In the genomic region with DNA sequence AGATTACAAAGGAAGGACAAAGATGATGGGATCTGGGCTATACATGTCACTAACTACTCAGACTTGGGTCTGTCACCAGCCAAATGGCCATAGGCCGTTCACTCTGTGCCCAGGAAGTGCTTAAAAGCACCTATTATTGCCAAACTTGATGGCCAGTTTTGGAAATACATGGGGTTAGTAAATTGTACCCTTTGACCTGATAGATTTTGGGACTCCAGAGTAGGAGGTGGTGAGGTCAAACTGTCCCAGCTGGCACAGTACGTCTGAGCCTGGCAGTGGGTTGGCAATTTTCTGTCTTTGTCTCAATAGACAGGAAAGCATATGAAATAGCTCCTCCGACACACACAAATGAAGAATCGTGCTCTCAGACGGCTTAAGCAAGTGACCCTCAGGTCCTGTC, we compare ENCODE assay signal across 12 mouse cellular contexts. TPM values are rescaled to one million over a fixed set of nuclear protein-coding genes. Genes with fewer than 3 reads are reported as not detected.
DNase-seq lines count a peak whose midpoint lies in the region; TF ChIP-seq lines count a peak whose summit lies in the region.
"Had no signal": no experiment of that assay in that cellular context is flagged by ENCODE, and none has a peak within 500 bp of the region (broad histone marks: within the 10 kb centered on the region; RNA-seq: fewer than 3 reads in every experiment).

No protein-coding gene starts in this region.

- peaks cover 5% of the 10 kb centered on the region; the same call in 1 of the 2 replicates for H3K36me3 ChIP-seq in heart, embryonic 10.5 days
- H3K36me3 ChIP-seq in liver, adult 2 months (ENCODE audit: control insufficient read depth, insufficient read depth, low read length) = no peaks in the 10 kb centered on the region
- H3K36me3 ChIP-seq in embryonic facial prominence, embryonic 10.5 days (replicated peaks) = peaks cover 40% of the 10 kb centered on the region
- peaks cover 76% of the 10 kb centered on the region for H3K36me3 ChIP-seq in limb, embryonic 10.5 days

- no peaks in the 10 kb centered on the region for H3K9me3 ChIP-seq in heart, embryonic 10.5 days
- 0 out of 2 replicates have a peak, but pooled peaks cover 5% of the 10 kb centered on the region for H3K9me3 ChIP-seq in embryonic facial prominence, embryonic 10.5 days
- no peaks in the 10 kb centered on the region for H3K9me3 ChIP-seq in limb, embryonic 10.5 days (replicated peaks)
- H3K9me3 ChIP-seq: hindbrain, embryonic 13.5 days; midbrain, embryonic 15.5 days had no signal

- 77% methylated on average over 5 of the region's 5 CpGs for WGBS in heart, embryonic 10.5 days
- 20% methylated on average over 5 of the region's 5 CpGs for WGBS in liver, adult 2 months
- WGBS in embryonic facial prominence, embryonic 10.5 days = 69% methylated on average over 5 of the region's 5 CpGs
- WGBS in limb, embryonic 10.5 days = 83% methylated on average over 5 of the region's 5 CpGs

- DNase-seq in heart, embryonic 10.5 days (ENCODE audit: low spot score) = no peak
- DNase-seq in heart, postnatal 10 days = no peak
- DNase-seq in liver, adult 2 months (ENCODE audit: extremely low read depth, low read depth, low spot score) = peak; percentile 99
- DNase-seq in liver = no peak
- no peak for DNase-seq in embryonic facial prominence, embryonic 10.5 days (ENCODE audit: low spot score)
- DNase-seq in limb, embryonic 10.5 days (ENCODE audit: low spot score) = no peak
- DNase-seq in cerebellum, postnatal 25 days = no peak
- DNase-seq in thymus, postnatal 4 days = no peak
- DNase-seq: right cerebral cortex, postnatal 25 days had no signal

- H3K27me3 ChIP-seq in heart, embryonic 10.5 days (ENCODE audit: insufficient read depth, poor library complexity, severe bottlenecking) = no peaks in the 10 kb centered on the region
- no peaks in the 10 kb centered on the region for H3K27me3 ChIP-seq in liver, adult 2 months (ENCODE audit: control insufficient read depth, insufficient read depth, low read length)
- H3K27me3 ChIP-seq in embryonic facial prominence, embryonic 10.5 days (replicated peaks; ENCODE audit: low read depth, poor library complexity, severe bottlenecking) = peaks cover 4% of the 10 kb centered on the region; the same call in 1 of the 2 replicates
- H3K27me3 ChIP-seq in limb, embryonic 10.5 days (ENCODE audit: low read depth, poor library complexity, severe bottlenecking) = no peaks in the 10 kb centered on the region

- no peak overlapping the region for H3K4me3 ChIP-seq in heart, embryonic 10.5 days
- H3K4me3 ChIP-seq in liver, adult 2 months (ENCODE audit: insufficient read depth, low read depth, low read length) = no peak overlapping the region; the same call in 1 of the 2 replicates
- no peak overlapping the region for H3K4me3 ChIP-seq in embryonic facial prominence, embryonic 10.5 days
- no peak overlapping the region for H3K4me3 ChIP-seq in limb, embryonic 10.5 days
- H3K4me3 ChIP-seq: hindbrain, embryonic 13.5 days; midbrain, embryonic 15.5 days had no signal

- peaks cover 45% of the 10 kb centered on the region for H3K4me1 ChIP-seq in heart, embryonic 10.5 days
- H3K4me1 ChIP-seq in liver, adult 2 months (ENCODE audit: control insufficient read depth, insufficient read depth, low read length) = peaks cover 28% of the 10 kb centered on the region
- H3K4me1 ChIP-seq in embryonic facial prominence, embryonic 10.5 days = peaks cover 73% of the 10 kb centered on the region
- H3K4me1 ChIP-seq in limb, embryonic 10.5 days = peaks cover 51% of the 10 kb centered on the region

- peak overlapping the region; percentile 56; the same call in 1 of the 2 replicates for H3K27ac ChIP-seq in heart, embryonic 10.5 days
- peak overlapping the region; percentile 97 for H3K27ac ChIP-seq in liver, adult 2 months (replicated peaks; ENCODE audit: insufficient read depth, low read depth, low read length)
- 0 out of 2 replicates have a peak overlapping the region, but pooled peaks have one; percentile 15 for H3K27ac ChIP-seq in embryonic facial prominence, embryonic 10.5 days (replicated peaks)
- peak overlapping the region; percentile 57 for H3K27ac ChIP-seq in limb, embryonic 10.5 days
- H3K27ac ChIP-seq: hindbrain, embryonic 13.5 days; midbrain, embryonic 15.5 days had no signal

- no peak for TF ChIP-seq CTCF in liver, adult 2 months (IDR thresholded peaks at IDR 0.05; ENCODE audit: low read depth, low read length)

- peak overlapping the region; percentile 46 for H3K9ac ChIP-seq in liver, adult 2 months (ENCODE audit: low read depth, low read length)
- H3K9ac ChIP-seq: hindbrain, embryonic 13.5 days; midbrain, embryonic 15.5 days had no signal

- TF ChIP-seq POLR2A in liver, adult 2 months (IDR thresholded peaks at IDR 0.05; ENCODE audit: extremely low read depth, insufficient read depth, low read length) = no peak

- intact Hi-C loops in heart, postnatal 10 days (cut with DNase I) = no loop called here

- H3K79me2 ChIP-seq in liver, adult 2 months (ENCODE audit: control insufficient read depth, insufficient read depth, low read length) = no peaks in the 10 kb centered on the region

RNA-seq across cellular contexts. Expression of a gene that starts 20.8 kb away (rescaled TPM):
- 7.0 and 18.0 TPM in 2 replicates for polyA plus RNA-seq in heart, embryonic 10.5 days (2016; fragmentation: Nextera tagmentation; extraction: Ambion mirVana)
- 10 to 100 TPM; 64.3 to 76.0 TPM for total RNA-seq in heart, postnatal 10 days (2021)
- total RNA-seq in liver, adult 2 months (2014; rRNA removed) = 8.3 and 11.4 TPM in 2 replicates
- 3.2 and 3.3 TPM in 2 replicates for polyA plus RNA-seq in liver, adult 2 months (2012; rRNA removed)
- 20.5 and 21.4 TPM in 2 replicates for polyA plus RNA-seq in embryonic facial prominence, embryonic 10.5 days (2016; fragmentation: Nextera tagmentation; extraction: Ambion mirVana)
- polyA plus RNA-seq in limb, embryonic 10.5 days (2016; fragmentation: Nextera tagmentation; extraction: Ambion mirVana) = 31.7 and 54.7 TPM in 2 replicates
- total RNA-seq: MEL had no signal

Comparison
In these comparisons a context has a peak if more than half of its experiments do, and no peak if none do; other contexts are left out.
1. H3K27ac ChIP-seq: peak in every context shown above with its lines; median percentile 97 in liver, adult 2 months; 57 in limb, embryonic 10.5 days; 56 in heart, embryonic 10.5 days; 15 in embryonic facial prominence, embryonic 10.5 days.